Mouse (Mus musculus) megakaryocyte, embryonic 14.5 days (primary cell): ENCODE measurements around the gene Map3k4.

Source experiments
- FLI1 ChIP-seq: IDR thresholded peaks from 2 replicates; pipeline ENCODE4 v1.6.1; 2012; ENCODE audit warnings: low read length, inconsistent platforms, mixed read lengths
- GATA1 ChIP-seq: IDR thresholded peaks from 3 replicates; pipeline ENCODE4 v1.6.1; 2012; ENCODE audit warnings: mixed read lengths, low read length, inconsistent platforms, borderline replicate concordance

DNA sequence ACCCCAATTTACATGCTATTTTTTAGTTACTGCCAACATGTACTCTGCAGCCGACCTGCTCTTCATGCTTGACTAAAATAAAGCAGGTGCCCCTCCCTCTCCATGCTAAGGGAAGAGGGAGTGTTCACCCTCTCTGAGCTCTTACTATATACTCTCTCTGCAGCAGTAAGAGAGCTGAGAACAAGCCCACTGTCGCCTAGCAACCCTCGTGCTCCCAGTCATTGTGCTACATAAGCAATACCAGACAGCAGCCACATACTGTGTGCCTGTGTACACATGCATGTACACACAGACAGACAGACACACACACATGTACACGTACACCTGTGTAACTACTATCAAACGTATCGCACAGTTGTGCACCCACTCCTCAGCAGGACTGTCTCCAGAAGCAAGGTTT lies 88.4 kb downstream of the Map3k4 start:
- TF ChIP-seq GATA1 (no peak), FLI1 (no peak)
